Mouse (Mus musculus): ENCODE measurements at regions not wholly inside any gene's neighbourhood (a gene's known extent, or its start where the extent isn't known, plus 50 kb on each side); places are given as distances from the start of the nearest gene placed in this dataset.

DNA sequence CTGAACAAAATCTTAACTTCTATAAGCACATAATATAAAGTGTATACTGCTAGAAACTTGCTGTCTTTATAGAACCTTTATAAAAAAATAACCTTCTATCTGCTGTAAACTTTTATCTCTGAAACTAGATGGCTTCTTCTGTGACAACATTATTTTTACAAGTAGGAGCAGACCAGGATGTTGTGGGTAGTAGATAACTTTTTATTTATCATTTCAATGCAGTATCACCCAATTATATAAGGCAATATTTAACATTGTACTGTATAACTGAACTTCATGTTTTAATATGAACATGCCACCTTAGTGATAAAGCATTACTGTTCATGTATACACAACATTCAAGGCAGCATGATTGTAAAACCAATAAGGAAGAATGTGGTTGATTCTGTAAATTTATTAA lies 5024.1 kb upstream of the Gm7489 start:
- Histone ChIP-seq H3K4me2 (no peak overlapping the region), H3K4me3 (ENCODE audit: low read depth, low read length) (no peak overlapping the region), H3K36me3 (ENCODE audit: insufficient read depth) (no peaks in the 10 kb centered on the region), H3K4me1 (ENCODE audit: insufficient read depth) (no peaks in the 10 kb centered on the region), H3K27ac (ENCODE audit: low read depth) (no peak overlapping the region), H3K9me3 (ENCODE audit: low read depth, low read length) (no peaks in the 10 kb centered on the region; the same call in 1 of the 2 replicates), H3K9ac (no peak overlapping the region), H3K27me3 (ENCODE audit: insufficient read depth, low read length) (no peaks in the 10 kb centered on the region)
- ATAC-seq (ENCODE audit: insufficient read depth) (no peak), DNase-seq (no peak)
- no peak for TF ChIP-seq CTCF (IDR thresholded peaks at IDR 0.05; ENCODE audit: low read depth)

DNA sequence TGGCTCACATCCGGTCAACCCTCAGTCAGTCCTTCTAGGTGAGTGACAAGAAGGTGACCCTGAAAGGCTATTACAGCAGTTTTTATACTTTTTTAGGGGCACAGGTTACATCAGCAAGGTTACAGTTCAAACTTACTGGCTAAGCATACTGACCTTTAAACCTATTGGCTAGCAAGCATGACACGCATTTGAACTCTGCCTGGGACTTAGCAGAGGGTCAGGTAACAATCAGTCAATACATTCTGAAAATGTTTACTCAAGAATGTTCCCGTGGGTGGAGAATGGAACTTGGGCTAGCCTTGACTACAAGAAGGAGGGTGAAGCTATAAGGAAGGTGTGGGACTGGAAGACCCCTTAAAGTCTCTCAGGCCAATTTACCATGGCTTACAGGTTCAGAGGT lies 4986.2 kb upstream of the Gm7489 start:
- no peaks in the 10 kb centered on the region for H3K4me1 ChIP-seq (ENCODE audit: insufficient read depth)
- DNase-seq, result no peak
- no peaks in the 10 kb centered on the region for H3K9me3 ChIP-seq (ENCODE audit: low read depth, low read length)
- no peak overlapping the region for H3K4me3 ChIP-seq (ENCODE audit: low read depth, low read length)
- TF ChIP-seq CTCF (IDR thresholded peaks at IDR 0.05; ENCODE audit: low read depth), result no peak
- no peak overlapping the region for H3K4me2 ChIP-seq
- 47% methylated on average over 3 of the region's 3 CpGs for WGBS
- H3K27me3 ChIP-seq (ENCODE audit: insufficient read depth, low read length), result no peaks in the 10 kb centered on the region
- H3K27ac ChIP-seq (ENCODE audit: low read depth), result no peak overlapping the region
- no peak for ATAC-seq (ENCODE audit: insufficient read depth)
- H3K9ac ChIP-seq, result no peak overlapping the region
- no peaks in the 10 kb centered on the region for H3K36me3 ChIP-seq (ENCODE audit: insufficient read depth)

DNA sequence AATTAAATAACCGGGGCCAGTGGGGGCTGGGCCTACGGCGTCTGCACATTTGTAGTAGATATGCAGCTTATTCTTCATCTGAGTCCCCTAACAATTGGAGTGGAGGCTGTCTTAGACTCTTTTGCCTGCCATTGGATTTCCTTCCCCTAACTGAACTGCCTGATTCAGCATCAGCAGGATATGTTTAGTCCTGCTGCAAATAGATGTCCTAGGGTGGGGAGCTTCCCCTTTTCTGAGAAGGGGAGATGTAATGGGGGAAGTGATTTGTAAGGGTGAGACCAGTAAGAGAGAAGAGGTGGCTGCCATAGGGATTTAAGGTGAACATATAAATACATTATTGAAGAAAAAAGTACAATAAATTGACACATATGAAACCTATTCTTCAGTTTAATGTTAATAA lies 4980.0 kb upstream of the Gm7489 start:
- DNase-seq (no peak), ATAC-seq (ENCODE audit: insufficient read depth) (no peak)
- Histone ChIP-seq H3K36me3 (ENCODE audit: insufficient read depth) (no peaks in the 10 kb centered on the region), H3K9me3 (ENCODE audit: low read depth, low read length) (no peaks in the 10 kb centered on the region), H3K27me3 (ENCODE audit: insufficient read depth, low read length) (no peaks in the 10 kb centered on the region), H3K4me3 (ENCODE audit: low read depth, low read length) (no peak overlapping the region), H3K4me1 (ENCODE audit: insufficient read depth) (no peaks in the 10 kb centered on the region), H3K27ac (ENCODE audit: low read depth) (no peak overlapping the region), H3K4me2 (no peak overlapping the region), H3K9ac (no peak overlapping the region)
- no peak for TF ChIP-seq CTCF (IDR thresholded peaks at IDR 0.05; ENCODE audit: low read depth)
- 84% methylated on average over 3 of the region's 3 CpGs for WGBS

DNA sequence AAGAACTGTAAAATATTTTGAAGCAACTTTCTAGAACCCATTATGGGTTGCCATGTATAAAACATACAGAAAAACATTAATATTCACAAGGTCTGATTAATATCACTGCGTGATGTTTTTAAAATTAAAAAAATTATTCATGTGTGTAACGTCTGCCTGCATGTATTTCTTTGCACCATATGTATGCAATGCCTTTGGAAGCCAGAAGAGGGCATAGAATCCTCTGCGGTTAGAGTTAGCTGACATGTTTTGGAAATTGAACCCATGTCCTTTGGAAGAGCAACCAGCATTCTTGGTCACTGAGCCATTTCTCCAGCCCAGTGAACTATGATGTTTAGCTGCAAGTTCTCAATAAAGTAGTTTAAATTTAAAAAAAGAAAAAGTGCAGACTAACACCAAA lies 4958.8 kb upstream of the Gm7489 start:
- Histone ChIP-seq H3K4me3 (ENCODE audit: low read depth, low read length) (no peak overlapping the region), H3K9ac (no peak overlapping the region), H3K9me3 (ENCODE audit: low read depth, low read length) (no peaks in the 10 kb centered on the region), H3K27ac (ENCODE audit: low read depth) (no peak overlapping the region), H3K27me3 (ENCODE audit: insufficient read depth, low read length) (no peaks in the 10 kb centered on the region), H3K36me3 (ENCODE audit: insufficient read depth) (no peaks in the 10 kb centered on the region), H3K4me1 (ENCODE audit: insufficient read depth) (no peaks in the 10 kb centered on the region), H3K4me2 (no peak overlapping the region)
- DNase-seq (peak; percentile 34), ATAC-seq (ENCODE audit: insufficient read depth) (no peak)
- peak; percentile 51 for TF ChIP-seq CTCF (IDR thresholded peaks at IDR 0.05; ENCODE audit: low read depth)
- 34% methylated on average over 3 of the region's 3 CpGs for WGBS

- ATAC-seq (ENCODE audit: insufficient read depth), result no peak
- WGBS, result 78% methylated on average over 2 of the region's 2 CpGs
- no peaks in the 10 kb centered on the region for H3K4me1 ChIP-seq (ENCODE audit: insufficient read depth)
- H3K9ac ChIP-seq, result no peak overlapping the region
- H3K9me3 ChIP-seq (ENCODE audit: low read depth, low read length), result no peaks in the 10 kb centered on the region
- H3K27ac ChIP-seq (ENCODE audit: low read depth), result no peak overlapping the region
- H3K36me3 ChIP-seq (ENCODE audit: insufficient read depth), result no peaks in the 10 kb centered on the region
- no peak for TF ChIP-seq CTCF (IDR thresholded peaks at IDR 0.05; ENCODE audit: low read depth)
- H3K4me3 ChIP-seq (ENCODE audit: low read depth, low read length), result no peak overlapping the region
- H3K27me3 ChIP-seq (ENCODE audit: insufficient read depth, low read length), result no peaks in the 10 kb centered on the region
- H3K4me2 ChIP-seq, result no peak overlapping the region
- no peak for DNase-seq
These were observed 4938.6 kb upstream of the Gm7489 start for GRCm38 (mm10) chr15:48946150-48946549.

GRCm38 (mm10) chr15:48976176-48976575 lies 4908.5 kb upstream of the Gm7489 start:
- Histone ChIP-seq H3K27me3 (ENCODE audit: insufficient read depth, low read length) (no peaks in the 10 kb centered on the region), H3K9ac (no peak overlapping the region), H3K9me3 (ENCODE audit: low read depth, low read length) (no peaks in the 10 kb centered on the region), H3K4me2 (no peak overlapping the region), H3K36me3 (ENCODE audit: insufficient read depth) (no peaks in the 10 kb centered on the region), H3K4me3 (ENCODE audit: low read depth, low read length) (no peak overlapping the region), H3K4me1 (ENCODE audit: insufficient read depth) (no peaks in the 10 kb centered on the region), H3K27ac (ENCODE audit: low read depth) (no peak overlapping the region)
- no peak for TF ChIP-seq CTCF (IDR thresholded peaks at IDR 0.05; ENCODE audit: low read depth)
- no peak for ATAC-seq (ENCODE audit: insufficient read depth)
- peak; percentile 1 for DNase-seq
- 43% methylated on average over 4 of the region's 4 CpGs for WGBS

DNA sequence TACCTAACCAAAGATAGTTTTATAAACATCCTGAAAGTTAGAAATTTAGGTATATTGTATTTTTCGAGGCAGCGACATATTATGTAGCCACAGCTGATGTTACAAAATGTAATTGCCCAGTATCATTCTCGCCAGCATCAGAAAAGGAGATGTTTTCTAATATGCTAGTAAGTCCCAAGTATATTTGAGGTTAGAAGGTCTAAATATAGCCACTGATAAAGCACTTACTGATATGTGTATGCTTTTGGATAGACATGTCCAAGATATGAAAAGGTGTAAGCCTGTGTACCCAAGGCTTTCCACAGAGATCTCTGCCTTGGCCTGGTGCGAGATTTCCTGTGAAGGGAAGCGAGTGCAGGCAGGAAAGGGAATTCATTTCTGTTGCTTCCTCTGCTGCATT lies 4908.1 kb upstream of the Gm7489 start:
- ATAC-seq (ENCODE audit: insufficient read depth) (no peak), DNase-seq (no peak)
- no peaks in the 10 kb centered on the region for H3K36me3 ChIP-seq (ENCODE audit: insufficient read depth)
- WGBS, result 74% methylated on average over 5 of the region's 5 CpGs
- no peak overlapping the region for H3K4me3 ChIP-seq (ENCODE audit: low read depth, low read length)
- no peak overlapping the region for H3K27ac ChIP-seq (ENCODE audit: low read depth)
- H3K4me2 ChIP-seq, result no peak overlapping the region
- no peaks in the 10 kb centered on the region for H3K27me3 ChIP-seq (ENCODE audit: insufficient read depth, low read length)
- H3K4me1 ChIP-seq (ENCODE audit: insufficient read depth), result no peaks in the 10 kb centered on the region
- TF ChIP-seq CTCF (IDR thresholded peaks at IDR 0.05; ENCODE audit: low read depth), result no peak
- no peaks in the 10 kb centered on the region for H3K9me3 ChIP-seq (ENCODE audit: low read depth, low read length)
- no peak overlapping the region for H3K9ac ChIP-seq

Measured in lung, embryonic 14.5 days (tissue).